Mouse (Mus musculus): ENCODE measurements at regions not wholly inside any gene's neighbourhood (a gene's known extent, or its start where the extent isn't known, plus 50 kb on each side); places are given as distances from the start of the nearest gene placed in this dataset.

DNA sequence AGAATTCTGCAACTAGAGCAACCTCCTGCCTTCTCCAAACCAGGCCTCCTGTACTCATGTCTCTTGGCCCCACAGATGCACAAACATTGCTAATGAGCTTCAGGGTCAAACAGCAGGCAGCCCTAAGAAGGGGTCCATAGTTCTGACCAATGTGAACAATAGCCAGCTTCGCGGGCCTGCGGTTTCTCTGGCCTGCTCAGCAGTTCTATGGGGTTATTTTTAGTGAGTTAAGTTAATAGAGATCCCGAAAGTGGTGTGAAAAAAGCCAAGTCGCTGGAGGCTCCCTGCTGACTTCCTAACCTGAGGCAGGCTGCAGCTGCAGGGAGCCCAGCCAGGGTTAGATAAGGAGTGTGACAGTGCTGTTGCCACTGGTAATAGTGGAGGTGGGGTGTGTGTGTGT lies 106.6 kb downstream of the Pdcd6ip start:
- no peak for ATAC-seq (replicated peaks; ENCODE audit: poor library complexity)

DNA sequence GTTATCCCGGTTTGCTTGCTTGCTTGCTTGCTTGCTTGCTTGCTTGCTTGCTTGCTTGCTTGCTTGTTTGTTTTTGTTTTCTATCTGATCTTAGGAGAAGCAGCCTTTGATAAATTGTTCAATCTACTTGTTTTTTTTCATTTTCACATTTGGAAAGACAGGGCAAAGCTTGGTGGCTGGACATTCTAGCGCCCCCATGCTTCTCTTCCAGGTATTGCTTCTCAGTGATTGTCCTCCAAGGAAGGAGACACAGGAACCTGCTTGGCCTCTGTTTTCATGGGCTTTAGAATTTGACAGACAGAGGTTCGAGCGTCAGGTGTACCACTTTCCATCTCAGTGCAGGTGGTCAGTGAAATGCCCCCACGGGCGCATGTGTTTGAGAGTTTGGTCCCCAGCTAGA lies 120.8 kb downstream of the Pdcd6ip start:
- no peak for ATAC-seq (replicated peaks; ENCODE audit: poor library complexity)

DNA sequence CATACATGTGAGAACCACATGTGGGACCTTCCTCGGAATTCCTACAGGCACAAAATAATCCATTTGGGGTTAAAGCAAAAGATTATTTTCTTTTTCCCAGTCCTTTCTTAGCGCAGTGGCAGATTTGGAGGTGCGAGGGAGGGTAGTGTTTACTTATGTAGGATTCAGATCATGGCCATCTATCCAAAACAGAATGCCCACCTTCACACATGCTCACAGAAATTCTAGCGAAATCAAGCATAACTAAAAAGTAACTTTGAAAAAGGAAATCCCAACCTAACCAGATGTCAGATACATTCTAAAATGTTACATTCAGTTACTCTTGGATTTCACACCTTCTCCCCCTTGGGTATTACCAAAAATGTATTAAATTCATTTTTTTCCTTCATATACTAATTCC lies 121.6 kb downstream of the Pdcd6ip start:
- ATAC-seq (replicated peaks; ENCODE audit: poor library complexity) = no peak

DNA sequence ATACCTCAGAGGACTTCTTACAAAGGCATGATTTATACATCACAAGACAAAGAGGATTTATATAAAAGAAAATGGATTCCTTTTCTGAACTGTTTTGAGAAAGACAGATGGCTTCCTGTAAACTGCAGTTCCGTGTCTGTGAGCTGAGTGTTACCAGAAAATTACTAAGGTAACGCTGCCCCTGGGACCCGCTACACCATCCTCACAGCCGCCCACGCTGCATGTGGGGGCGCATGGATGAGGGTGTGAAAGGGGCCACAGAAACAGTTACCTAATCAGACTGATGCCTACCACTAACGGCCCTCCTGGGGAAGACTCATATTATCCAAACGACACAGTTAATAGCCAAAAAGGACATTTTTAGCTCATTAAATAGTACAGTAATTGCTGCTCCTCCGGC lies 129.8 kb downstream of the Pdcd6ip start:
- no peak for ATAC-seq (replicated peaks; ENCODE audit: poor library complexity)

DNA sequence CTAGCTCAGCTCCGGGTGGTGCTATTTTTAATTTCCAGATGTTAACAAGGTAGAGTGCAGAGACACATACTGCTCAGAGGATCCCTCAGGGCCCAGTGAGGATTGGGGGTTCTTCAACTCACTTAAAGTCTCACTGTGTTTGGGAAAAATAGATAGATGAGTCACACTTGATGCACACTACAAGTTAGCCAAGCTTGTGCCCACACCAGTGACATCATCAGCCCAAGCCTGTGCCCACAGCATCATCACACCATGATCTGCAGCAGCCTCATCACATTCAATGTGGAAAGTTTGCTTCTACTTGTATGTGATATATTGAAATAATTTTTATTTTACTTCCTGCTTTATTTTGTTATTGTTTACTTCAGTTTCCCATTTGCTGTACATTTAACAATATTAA lies 139.2 kb downstream of the Pdcd6ip start:
- ATAC-seq (replicated peaks; ENCODE audit: poor library complexity) = no peak

DNA sequence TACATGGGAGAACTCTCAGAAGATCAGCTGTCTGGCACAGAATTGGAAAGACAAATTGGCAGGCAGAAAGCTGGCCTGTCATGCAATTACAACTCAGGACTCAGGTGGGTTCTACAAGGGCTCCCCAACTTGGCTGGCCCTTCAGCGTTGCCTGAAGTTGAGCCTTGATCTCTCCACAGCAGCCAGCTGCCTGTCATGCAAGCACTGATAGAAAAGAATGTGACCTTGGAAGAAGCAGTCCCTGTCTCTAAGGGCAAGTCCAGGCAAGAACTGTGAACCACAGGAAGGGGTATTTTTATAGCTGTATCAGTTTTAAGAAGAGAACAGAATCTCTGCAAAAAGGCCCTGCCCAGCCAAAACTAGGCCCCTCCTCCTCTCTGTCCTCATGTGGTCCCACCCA lies 140.4 kb downstream of the Pdcd6ip start:
- ATAC-seq (replicated peaks; ENCODE audit: poor library complexity) = no peak

DNA sequence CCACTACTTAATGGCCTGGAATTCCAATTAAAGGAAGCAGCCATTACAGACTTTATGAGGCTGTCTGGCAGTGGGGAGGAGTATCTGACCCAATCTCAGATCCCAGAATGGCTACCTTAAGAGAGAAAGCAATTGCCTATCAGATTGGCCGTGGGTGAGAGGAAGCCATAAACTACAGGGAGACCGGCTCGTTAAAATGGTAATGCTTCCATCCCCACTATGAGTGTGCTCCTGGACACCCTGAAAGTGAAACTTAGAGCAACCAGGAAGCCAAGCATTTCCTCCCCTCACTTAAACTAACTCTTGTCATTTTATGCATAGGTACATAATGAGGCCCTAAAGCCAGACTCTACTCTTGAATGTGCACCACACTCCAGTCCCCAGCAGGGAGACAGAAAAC lies 141.4 kb downstream of the Pdcd6ip start:
- ATAC-seq (replicated peaks; ENCODE audit: poor library complexity) = no peak

DNA sequence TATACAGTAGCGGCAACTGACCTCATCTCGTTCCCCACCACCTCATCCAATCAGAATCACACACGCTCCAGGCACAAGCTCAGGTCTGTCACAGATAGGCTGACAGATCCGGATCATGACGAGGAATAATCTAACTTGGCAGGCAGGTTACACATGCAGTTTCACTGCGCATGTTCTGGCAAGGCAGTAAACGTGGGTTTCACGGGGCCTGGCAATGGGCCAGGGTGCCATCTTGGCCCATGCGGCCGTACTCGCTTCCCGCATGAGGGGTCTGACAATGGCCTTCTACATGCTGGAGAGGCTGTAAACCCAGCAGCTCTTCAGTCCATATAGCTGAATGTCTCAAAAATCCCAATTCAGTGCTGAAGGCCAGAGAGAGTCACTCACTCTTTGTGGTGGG lies 154.1 kb downstream of the Pdcd6ip start:
- ATAC-seq (replicated peaks; ENCODE audit: poor library complexity) = no peak

DNA sequence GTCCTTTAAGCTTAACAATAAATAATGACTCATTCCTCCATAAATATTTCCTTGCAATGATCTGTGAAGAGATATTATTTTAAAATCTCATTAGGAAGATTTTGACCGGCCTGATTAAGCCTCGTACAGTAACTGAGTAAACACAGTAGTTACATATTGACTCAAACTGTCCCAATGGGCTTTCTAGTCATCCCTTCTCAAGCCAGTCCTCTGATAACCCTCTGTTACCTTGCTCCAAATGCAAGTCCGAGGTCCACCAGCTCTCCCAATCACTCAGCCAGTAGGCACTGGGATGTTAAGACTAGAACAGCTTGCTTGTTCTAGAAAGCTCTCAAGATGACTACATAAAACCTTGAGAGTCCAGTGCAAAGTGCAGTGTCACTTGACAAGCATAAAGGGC lies 160.6 kb downstream of the Pdcd6ip start:
- no peak for ATAC-seq (replicated peaks; ENCODE audit: poor library complexity)

DNA sequence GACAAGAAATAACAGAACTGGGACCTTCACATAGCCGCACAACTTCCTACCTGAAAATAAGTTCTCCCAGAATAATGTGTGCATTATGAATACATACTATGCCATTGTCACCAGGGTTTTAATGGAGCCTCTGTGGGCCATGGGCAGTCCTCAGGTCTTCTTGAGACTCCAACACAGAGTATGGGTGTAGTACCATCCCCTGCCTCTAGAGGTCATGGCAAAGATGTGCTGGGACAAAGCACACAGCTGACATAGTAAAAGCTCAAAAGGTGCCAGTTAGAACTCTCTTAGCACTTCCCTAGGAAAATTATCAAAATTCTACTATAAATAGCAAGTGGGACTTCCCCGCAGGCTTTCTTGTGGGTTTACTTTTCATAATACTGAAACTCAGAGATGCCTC lies 179.5 kb downstream of the Pdcd6ip start:
- ATAC-seq (replicated peaks; ENCODE audit: poor library complexity) = peak; percentile 79

DNA sequence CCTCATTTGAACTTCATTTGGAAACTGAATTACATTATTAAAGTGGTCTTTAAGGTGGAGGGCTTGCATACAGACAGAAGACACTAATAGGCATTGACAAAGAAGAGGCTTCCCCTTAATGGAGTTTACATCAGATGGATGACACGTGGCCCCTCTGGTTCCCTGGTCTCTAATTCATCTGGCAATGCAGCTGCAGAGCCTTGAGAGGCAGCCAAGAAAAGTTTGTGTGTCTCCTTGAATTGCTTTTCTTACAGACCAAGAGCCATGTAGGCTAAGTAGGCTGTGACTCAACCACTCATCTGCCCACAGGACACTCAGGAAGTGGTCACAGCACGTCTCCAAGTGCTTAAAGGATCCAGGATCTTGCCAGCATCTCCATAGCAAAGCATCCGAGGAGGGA lies 183.8 kb downstream of the Pdcd6ip start:
- no peak for ATAC-seq (replicated peaks; ENCODE audit: poor library complexity)

DNA sequence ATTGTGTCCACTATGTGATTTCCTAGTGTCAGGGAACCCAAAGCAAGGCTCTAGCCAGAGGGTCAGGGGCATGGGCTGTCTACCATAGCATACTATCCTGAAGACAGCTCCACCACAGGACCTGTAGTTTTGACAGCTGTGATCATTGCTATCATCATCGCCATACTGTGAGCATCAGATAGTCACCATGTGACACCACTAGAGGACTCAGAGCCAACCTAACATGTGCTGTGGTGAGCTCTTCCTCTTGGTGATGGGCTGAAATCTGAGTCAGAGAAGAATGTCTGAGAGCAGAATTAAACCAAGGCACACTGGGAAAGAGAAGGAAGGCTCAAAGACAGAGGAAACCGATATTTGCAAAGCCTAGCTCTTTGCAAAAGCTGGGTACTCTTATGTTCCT lies 184.9 kb downstream of the Pdcd6ip start:
- no peak for ATAC-seq (replicated peaks; ENCODE audit: poor library complexity)

DNA sequence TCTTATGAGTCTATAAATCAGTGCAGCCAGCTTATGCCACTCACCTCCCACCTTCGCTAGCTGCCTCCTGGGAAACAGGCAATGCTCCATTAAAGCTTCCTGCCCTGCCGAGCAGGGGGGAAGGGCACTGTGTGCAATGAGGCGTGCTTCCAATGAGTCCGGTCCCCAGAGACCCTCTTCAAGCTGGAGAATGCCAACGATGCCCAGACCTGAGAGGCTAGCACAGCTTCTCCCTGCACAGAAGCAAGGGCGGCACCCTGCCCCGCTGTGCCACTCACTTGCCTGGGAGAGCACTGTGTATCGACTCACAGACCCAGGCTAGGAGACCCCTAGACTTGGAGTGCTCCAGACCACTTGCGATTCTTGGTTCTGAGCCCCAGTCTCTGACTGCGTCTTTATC lies 188.3 kb downstream of the Pdcd6ip start:
- no peak for ATAC-seq (replicated peaks; ENCODE audit: poor library complexity)

DNA sequence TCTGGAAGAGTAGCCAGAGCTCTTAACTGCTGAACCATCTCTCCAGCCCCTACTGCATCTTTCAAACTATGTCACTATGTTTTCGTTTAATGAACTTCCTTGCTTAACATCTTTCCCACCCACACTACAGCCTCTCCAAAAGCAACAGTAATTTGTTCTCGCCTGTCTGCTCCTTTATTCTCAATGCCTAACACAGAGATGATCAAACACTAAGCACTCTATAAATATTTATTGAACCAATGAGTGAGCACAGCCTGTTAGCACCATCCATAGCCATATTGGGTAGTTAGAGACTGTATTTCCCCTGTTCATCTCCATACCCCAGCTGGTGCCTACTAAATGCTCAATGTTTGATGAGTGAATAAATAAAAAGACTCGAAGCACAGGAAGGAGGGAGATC lies 189.6 kb downstream of the Pdcd6ip start:
- no peak for ATAC-seq (replicated peaks; ENCODE audit: poor library complexity)

DNA sequence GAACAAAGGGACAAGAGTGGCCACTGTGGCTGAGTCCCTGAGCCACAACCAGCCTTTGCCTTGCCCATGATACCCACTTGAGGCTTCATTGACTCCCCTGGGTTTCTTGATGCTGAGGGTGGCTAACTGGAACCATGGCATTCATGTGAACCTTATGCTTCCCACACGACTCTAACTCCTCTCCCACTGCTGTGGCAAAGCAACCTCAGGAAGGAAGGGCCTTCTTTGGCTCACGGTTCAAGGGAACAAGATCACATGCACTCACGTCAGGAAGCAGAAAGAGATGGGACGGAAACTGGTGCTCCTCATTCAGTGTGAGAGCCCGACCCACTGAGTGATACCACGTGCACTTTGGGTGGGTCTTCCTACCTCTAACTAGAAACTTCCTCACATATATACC lies 190.3 kb downstream of the Pdcd6ip start:
- ATAC-seq (replicated peaks; ENCODE audit: poor library complexity) = no peak

DNA sequence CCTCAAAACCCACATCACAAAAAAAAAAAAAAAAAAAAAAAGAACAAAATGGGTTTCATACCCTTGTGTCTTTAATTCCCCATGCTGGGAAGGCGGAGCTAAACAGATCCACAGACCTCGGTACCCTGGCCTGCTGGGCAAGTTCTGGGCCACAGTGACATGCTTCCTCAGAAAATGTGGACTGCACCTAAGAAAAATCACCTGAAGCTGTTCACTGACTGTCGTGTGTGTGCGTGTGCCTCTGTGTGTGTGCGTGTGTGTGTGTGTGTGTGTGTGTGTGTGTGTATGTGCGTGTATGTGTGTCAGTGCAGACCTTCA lies 192.4 kb downstream of the Pdcd6ip start:
- no peak for ATAC-seq (replicated peaks; ENCODE audit: poor library complexity)

DNA sequence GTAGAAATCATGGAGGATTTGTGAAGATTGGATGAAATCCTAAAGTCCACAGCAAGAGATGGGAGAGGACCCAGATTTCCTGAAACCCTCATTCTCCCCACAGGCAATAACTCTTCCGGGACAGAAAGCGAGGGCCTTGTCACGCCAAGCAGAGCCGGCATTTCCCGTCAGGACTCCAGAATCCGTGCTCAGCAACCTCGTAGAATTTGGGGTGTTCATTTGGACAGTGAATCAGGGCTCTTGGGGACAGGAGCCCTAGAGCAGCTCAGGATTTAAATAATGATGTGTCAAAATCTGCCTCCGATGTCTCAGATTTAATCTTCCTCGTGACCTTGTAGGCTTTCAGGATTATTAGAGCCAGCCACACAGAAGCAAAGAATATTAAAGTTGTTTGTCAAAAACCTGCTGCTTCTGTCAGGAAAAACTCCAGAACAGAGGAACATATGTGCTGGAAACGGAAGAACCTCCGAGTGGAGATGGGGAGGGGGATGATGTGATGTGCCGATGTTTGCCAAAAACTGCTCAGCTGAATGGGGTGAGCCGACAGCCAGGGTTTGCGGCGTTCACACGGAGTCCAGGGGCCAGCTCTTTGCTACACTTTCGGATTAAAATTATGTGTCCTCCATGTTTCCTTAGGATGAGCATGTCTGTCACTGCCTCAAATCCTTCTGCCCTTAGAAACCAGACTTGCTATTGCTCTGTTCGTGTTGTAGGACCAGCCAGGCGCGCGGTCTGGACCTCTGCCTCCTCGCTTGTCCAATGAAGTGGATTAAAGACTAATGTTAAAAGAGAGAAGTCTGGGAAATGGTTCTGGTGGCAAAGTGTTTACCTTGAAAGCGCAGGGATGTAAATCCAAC lies 193.0 kb downstream of the Pdcd6ip start:
- no peak for ATAC-seq (replicated peaks; ENCODE audit: poor library complexity)

DNA sequence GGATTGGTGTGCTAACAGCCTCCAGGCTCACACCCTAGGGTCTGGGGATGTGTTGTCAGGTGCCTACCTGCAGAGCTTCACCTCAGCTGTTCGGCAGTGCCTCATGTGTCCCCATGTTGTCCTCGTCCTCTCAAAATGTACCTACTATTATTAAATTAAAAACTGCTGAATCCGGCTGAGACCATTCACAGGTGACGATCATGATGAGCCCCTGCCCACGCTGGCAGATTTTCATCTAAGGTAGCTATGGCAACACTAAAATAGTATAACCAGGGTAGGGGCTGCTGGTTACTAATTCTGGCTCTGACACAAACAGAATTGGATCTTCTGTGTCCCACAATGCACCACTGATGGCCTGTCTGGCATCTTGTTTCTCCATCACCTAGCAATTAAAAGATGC lies 196.8 kb downstream of the Pdcd6ip start:
- no peak for ATAC-seq (replicated peaks; ENCODE audit: poor library complexity)

DNA sequence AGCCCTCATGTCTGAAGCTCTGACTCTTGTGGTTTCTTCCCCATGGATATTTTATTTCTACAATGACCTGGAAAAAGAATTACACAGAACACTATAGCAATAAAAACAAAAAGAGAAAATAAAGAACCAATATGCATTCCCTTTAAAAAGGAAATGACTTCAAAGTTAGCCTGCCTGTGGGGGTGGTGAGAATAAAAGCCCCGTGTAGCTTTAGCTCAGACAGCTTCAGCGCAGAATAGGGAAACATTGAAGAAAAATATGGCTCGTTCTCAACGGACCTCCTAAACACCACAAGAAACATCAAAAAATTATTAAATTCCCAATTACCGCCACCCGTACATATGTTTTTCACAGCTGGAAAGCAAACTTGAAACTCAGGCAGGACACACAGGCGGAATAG lies 198.7 kb downstream of the Pdcd6ip start:
- no peak for ATAC-seq (replicated peaks; ENCODE audit: poor library complexity)

DNA sequence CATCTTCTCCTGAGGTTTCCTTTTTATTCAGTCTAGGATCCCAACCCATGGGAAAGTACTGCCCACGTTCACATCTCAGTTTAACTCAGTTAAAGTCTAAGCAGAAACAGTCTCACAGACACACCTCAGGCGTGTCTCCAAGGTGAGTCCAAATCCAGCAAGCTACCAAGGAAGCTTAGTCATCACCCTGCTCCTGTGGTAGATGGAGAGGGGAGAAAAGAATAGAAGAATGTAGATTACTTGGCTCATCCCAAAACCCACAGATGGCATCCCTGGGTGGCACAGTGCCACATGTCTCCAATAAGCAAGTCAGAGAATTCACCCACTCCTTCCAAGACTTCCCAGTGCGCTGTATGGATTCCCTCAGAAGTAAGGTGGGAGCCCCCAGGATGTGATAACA lies 199.2 kb downstream of the Pdcd6ip start:
- no peak for ATAC-seq (replicated peaks; ENCODE audit: poor library complexity)

DNA sequence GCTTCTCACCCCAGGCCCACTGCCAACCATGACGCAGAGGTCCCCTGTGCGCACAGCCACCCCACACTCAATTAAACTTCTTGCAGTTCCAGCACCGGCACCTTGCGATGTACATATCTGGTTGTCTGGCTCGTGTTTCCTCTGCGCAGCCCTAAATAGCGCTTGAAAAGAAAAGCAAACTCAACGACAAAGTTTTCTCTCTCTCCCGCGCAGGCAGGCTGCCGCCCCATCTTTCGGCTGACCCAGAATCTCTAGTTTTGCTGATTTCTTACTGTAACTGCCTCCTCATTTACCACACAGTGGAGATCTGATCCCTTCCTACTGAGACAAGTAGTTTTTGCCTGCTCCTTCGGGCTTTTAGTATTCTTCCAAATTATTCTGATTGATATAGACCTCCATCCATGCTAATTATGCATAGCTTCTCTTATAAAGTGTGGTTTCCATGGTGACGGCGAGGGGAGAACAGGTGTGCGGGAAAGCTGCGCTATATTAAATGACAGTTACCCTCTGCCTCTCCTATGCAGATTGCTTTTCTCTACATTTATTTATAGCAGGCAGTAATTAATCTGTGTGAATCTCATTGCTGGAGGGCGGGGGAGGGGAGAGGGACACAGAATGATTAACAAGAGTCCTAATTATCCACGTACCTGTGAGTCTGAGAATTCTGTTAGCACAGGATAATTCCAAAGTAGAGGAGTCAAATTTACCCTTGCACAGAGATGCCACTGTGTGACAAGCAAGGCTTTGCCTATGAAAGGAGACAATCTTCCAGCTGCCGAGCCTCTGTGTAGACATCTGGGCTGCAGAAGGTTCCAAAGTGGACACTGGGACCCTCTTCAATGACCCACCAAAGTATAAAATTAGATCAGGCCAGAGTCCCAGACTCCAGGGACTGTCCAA lies 200.2 kb downstream of the Pdcd6ip start:
- no peak for ATAC-seq (replicated peaks; ENCODE audit: poor library complexity)

DNA sequence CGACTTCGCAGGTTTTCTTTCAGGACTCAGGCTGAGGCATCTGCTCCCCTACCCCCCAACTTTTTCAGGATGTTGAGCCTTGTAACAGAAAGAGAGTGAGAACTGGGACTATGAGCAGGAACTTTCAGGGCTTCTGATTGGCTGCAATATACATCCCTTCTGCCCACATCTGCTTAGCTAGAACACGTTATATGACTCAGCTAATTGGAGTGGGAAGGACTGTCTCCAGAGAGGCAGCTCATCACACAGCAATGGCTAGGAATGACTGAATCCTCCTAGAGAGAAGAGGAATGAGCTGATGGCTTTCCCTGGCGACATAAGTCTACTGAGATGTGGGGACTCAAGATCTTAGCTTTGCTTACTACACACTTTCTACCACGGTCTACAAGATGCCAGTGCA lies 208.8 kb downstream of the Pdcd6ip start:
- no peak for ATAC-seq (replicated peaks; ENCODE audit: poor library complexity)

Data from megakaryocyte progenitor cell, adult 5-6 weeks (primary cell).